Mouse (Mus musculus): ENCODE measurements around the gene Nras.

DNA sequence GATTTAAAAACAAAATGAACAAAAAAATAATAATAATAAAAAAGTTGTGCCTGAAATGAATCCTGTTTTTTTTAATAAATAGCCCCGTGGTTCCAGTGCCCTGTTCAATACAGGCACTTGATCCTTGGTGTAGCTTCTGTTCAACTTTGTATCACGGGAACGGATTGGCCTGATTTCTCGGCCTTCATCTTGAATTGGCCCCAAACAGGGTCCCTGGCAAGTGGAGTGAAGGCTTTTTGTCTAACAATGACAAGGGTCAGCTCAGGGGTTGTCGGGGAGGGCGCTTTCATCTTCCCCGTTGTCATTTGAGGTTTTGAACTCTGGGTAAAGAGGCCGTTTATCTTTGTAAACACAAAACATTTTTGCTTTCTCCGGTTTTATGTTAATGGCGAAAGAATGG, 333 bp upstream of the Nras start:
- TF ChIP-seq POLR2A (IDR thresholded peaks at IDR 0.05; ENCODE audit: extremely low read depth, insufficient read depth, low read length): no peak
- no peak for TF ChIP-seq CTCF (IDR thresholded peaks at IDR 0.05; ENCODE audit: low read depth, low read length)

Measured in liver, adult 2 months (tissue).